Mouse (Mus musculus) lung, postnatal 0 days (tissue): Measurements from ENCODE around the gene Tmem184a. TPM values are rescaled to one million over a fixed set of nuclear protein-coding genes. Genes with fewer than 3 reads are reported as not detected.

Source experiments
- ATAC-seq: fragments of 200-750 bp; cut with Nextera tagmentation; 2 replicates; pipeline ENCODE4 v1.8.0; 2017; ENCODE audit warnings: moderate library complexity
- DNase-seq: peaks from one replicate; pipeline ENCODE4 v3.0.0-alpha.2; 2016; ENCODE audit warnings: low spot score
- H3K27ac ChIP-seq: fragments of 300-500 bp; sonication (generic); 2 replicates; pipeline ENCODE4 v1.5.1; 2014; ENCODE audit warnings: antibody characterized with exemption, mild to moderate bottlenecking, low read length, mixed read lengths
- H3K27me3 ChIP-seq: fragments of 300-500 bp; sonication (generic); replicated peaks from 2 replicates; pipeline ENCODE4 v1.6.1; 2014; ENCODE audit warnings: low read length, mixed read lengths; ENCODE audit not compliant: insufficient read depth
- H3K36me3 ChIP-seq: fragments of 300-500 bp; sonication (generic); 2 replicates; pipeline ENCODE4 v1.6.1; 2014; ENCODE audit warnings: low read length, mixed read lengths; ENCODE audit not compliant: insufficient read depth
- H3K4me1 ChIP-seq: fragments of 300-500 bp; sonication (generic); 2 replicates; pipeline ENCODE4 v1.6.1; 2014; ENCODE audit warnings: antibody characterized with exemption, low read depth, low read length, mixed read lengths; ENCODE audit not compliant: insufficient read depth
- H3K4me2 ChIP-seq: fragments of 300-500 bp; sonication (generic); replicated peaks from 2 replicates; pipeline ENCODE4 v1.6.1; 2014; ENCODE audit warnings: low read depth, mild to moderate bottlenecking, low read length, moderate library complexity, mixed read lengths
- H3K4me3 ChIP-seq: fragments of 300-500 bp; sonication (generic); 2 replicates; pipeline ENCODE4 v1.5.1; 2014; ENCODE audit warnings: low read depth, low read length
- H3K9ac ChIP-seq: fragments of 300-500 bp; sonication (generic); replicated peaks from 2 replicates; pipeline ENCODE4 v1.6.1; 2014; ENCODE audit warnings: low read depth, mild to moderate bottlenecking
- H3K9me3 ChIP-seq: fragments of 300-500 bp; sonication (generic); 2 replicates; pipeline ENCODE4 v1.6.1; 2016; ENCODE audit warnings: low read length, mixed read lengths
- CTCF ChIP-seq: IDR thresholded peaks from 2 replicates; pipeline ENCODE4 v1.5.1; 2016; ENCODE audit warnings: antibody characterized with exemption, mild to moderate bottlenecking
- EP300 ChIP-seq: IDR thresholded peaks from 2 replicates; pipeline ENCODE4 v1.6.1; 2016; ENCODE audit warnings: antibody characterized with exemption, mild to moderate bottlenecking, control low read depth
- WGBS: fragments of 180-500 bp; shearing (Covaris S2); extraction: QIAGEN DNeasy Blood & Tissue Kit; methylation state at CpG from one replicate; pipeline ENCODE4 v1.1.7; 2014; 5-methylcytosine and 5-hydroxymethylcytosine counted together
- microRNA-seq: library from miRNA; unstranded; fragments of <30 nt; microRNA quantifications from one replicate; pipeline ENCODE4, GENCODE M21; 2016
- polyA plus RNA-seq: library from polyadenylated mRNA; unstranded; fragments of >200 nt; fragmentation: Nextera tagmentation; extraction: Ambion mirVana; gene quantifications from 2 replicates; pipeline ENCODE4 v1.2.1, GENCODE M21; 2015

The Tmem184a gene
- polyA plus RNA-seq, 1 experiment from 2014 or later, result 15.5 TPM

- Histone ChIP-seq H3K9me3 (no peaks in the 10 kb centered on the region), H3K4me3 (no peak overlapping the region), H3K27me3 (no peaks in the 10 kb centered on the region), H3K9ac (no peak overlapping the region), H3K4me2 (no peak overlapping the region), H3K27ac (no peak overlapping the region), H3K4me1 (no peaks in the 10 kb centered on the region), H3K36me3 (peaks cover 18% of the 10 kb centered on the region)
- 27% methylated on average over 12 of the region's 12 CpGs for WGBS
- DNase-seq (peak; percentile 58), ATAC-seq (no peak)
- TF ChIP-seq EP300 (no peak), CTCF (peak; percentile 79)
Observed at GRCm38 (mm10) chr5:139754753-139755152, 65.0 kb downstream of the Tmem184a start.

Small RNAs within 50 kb of the gene (microRNA-seq; reads per million reads assigned to microRNA genes)
- not detected for gene Mir7037

Other genes starting within 250 kb of the Tmem184a start
- 2.7 and 3.7 TPM in 2 replicates for gene Micall2, start 83.6 kb downstream of the Tmem184a start, polyA plus RNA-seq
- gene Ints1, start 44.2 kb downstream of the Tmem184a start, polyA plus RNA-seq, result 8.6 TPM in 2 replicates
- gene Mafk, start 28.4 kb downstream of the Tmem184a start, polyA plus RNA-seq, result 38.5 and 38.9 TPM in 2 replicates
- gene Gm26938, start 6.5 kb upstream of the Tmem184a start, polyA plus RNA-seq, result 0.33 TPM in 1 of 2 replicates, not detected in the other
- 41.1 and 45.4 TPM in 2 replicates for gene Psmg3, start 7.0 kb upstream of the Tmem184a start, polyA plus RNA-seq
- 1.5 TPM in 2 replicates for gene Elfn1, start 88.0 kb upstream of the Tmem184a start, polyA plus RNA-seq